Mouse (Mus musculus) heart, adult 2 months (tissue): Measurements from ENCODE around the gene Slc22a15.

ENCODE experiments used
- CTCF ChIP-seq: fragments of 200-600 bp; IDR thresholded peaks from 2 replicates; pipeline ENCODE4 v1.8.1; 2022; ENCODE audit warnings: antibody characterized with exemption, mild to moderate bottlenecking, moderate library complexity
- EP300 ChIP-seq: fragments of 200-500 bp; IDR thresholded peaks from 2 replicates; pipeline ENCODE4 v1.6.1; 2011; ENCODE audit warnings: low read depth, low read length, control low read depth; ENCODE audit not compliant: insufficient read depth
- POLR2A ChIP-seq: fragments of 200-500 bp; IDR thresholded peaks from 2 replicates; pipeline ENCODE4 v1.6.1; 2011; ENCODE audit warnings: mild to moderate bottlenecking, low read depth, low read length, control low read depth; ENCODE audit not compliant: insufficient read depth

DNA sequence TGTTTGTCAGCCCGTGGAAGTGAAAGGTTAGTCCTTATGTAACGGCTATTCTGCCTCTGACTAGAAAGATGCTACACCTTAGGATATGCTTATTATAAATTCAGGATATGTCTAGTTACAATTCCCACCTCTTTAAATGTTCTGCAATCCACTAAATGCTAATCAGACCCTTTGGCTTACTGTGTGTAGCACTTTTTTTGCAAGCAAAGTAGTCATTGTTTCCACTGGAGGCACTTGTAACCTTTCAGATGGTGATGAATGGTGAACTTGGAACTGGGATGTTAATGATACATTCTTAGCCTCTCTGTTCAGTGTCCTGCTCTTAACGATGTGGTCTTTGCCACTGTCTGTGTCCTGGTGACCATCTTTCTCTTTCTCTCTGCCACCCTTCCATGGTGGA, 12.1 kb upstream of the Slc22a15 start:
- no peak for TF ChIP-seq CTCF
- TF ChIP-seq POLR2A, result no peak
- no peak for TF ChIP-seq EP300
